In genomic region chr13:75384631-75385340, GRCm38 (mm10) we compare ENCODE assay signal across 30 mouse cellular contexts.
DNase-seq lines count a peak whose midpoint lies in the region; ATAC-seq and TF ChIP-seq lines count a peak whose summit lies in the region.
"Had no signal": no experiment of that assay in that cellular context is flagged by ENCODE, and none has a peak within 500 bp of the region (broad histone marks: within the 10 kb centered on the region; RNA-seq: fewer than 3 reads in every experiment).

No protein-coding gene starts in this region.

- no peak overlapping the region for H3K4me3 ChIP-seq in liver, adult 2 months (ENCODE audit: insufficient read depth, low read depth, low read length)
- H3K4me3 ChIP-seq in liver, postnatal 0 days (ENCODE audit: low read depth, low read length) = no peak overlapping the region
- H3K4me3 ChIP-seq: embryonic facial prominence, embryonic 10.5 days; embryonic facial prominence, embryonic 13.5 days; erythroblast, embryonic 14.5 days; forebrain, embryonic 12.5 days; forebrain, embryonic 15.5 days; heart, adult 2 months; heart, embryonic 10.5 days; heart, embryonic 13.5 days had no signal

- H3K27ac ChIP-seq in liver, adult 2 months (replicated peaks; ENCODE audit: insufficient read depth, low read depth, low read length) = peak overlapping the region; percentile 38
- peak overlapping the region; percentile 9; the same call in 1 of the 2 replicates for H3K27ac ChIP-seq in liver, postnatal 0 days (ENCODE audit: low read depth)
- H3K27ac ChIP-seq: embryonic facial prominence, embryonic 10.5 days; embryonic facial prominence, embryonic 13.5 days; forebrain, embryonic 12.5 days; forebrain, embryonic 15.5 days; heart, adult 2 months; heart, embryonic 10.5 days; heart, embryonic 13.5 days; hindbrain, embryonic 14.5 days; hindbrain, postnatal 0 days had no signal

- no peak for TF ChIP-seq EP300 in liver, postnatal 0 days (IDR thresholded peaks at IDR 0.05; ENCODE audit: low read depth)

- H3K79me2 ChIP-seq in liver, adult 2 months (ENCODE audit: control insufficient read depth, insufficient read depth, low read length) = no peaks in the 10 kb centered on the region

- no peak for TF ChIP-seq POLR2A in liver, adult 2 months (IDR thresholded peaks at IDR 0.05; ENCODE audit: extremely low read depth, insufficient read depth, low read length)

- WGBS in liver, adult 2 months = 16% methylated on average over 4 of the region's 4 CpGs
- WGBS in liver, postnatal 0 days (ENCODE audit: insufficient replicate concordance) = 49% methylated on average over 4 of the region's 4 CpGs

- no peak overlapping the region for H3K4me2 ChIP-seq in liver, postnatal 0 days (ENCODE audit: low read depth, low read length)
- H3K4me2 ChIP-seq: embryonic facial prominence, embryonic 13.5 days; forebrain, embryonic 12.5 days; forebrain, embryonic 15.5 days; heart, embryonic 13.5 days; hindbrain, embryonic 14.5 days had no signal

- peak; percentile 85 for ATAC-seq in liver, postnatal 0 days
- ATAC-seq: forebrain, embryonic 15.5 days; hindbrain, postnatal 0 days; Patski had no signal

- peak; percentile 93 for DNase-seq in liver, adult 2 months (ENCODE audit: extremely low read depth, low read depth, low spot score)
- DNase-seq in liver = no peak
- DNase-seq in lung, postnatal 36 days = peak; percentile 3
- DNase-seq in lung, postnatal 25 days (ENCODE audit: low spot score) = no peak
- no peak for DNase-seq in liver, postnatal 0 days
- DNase-seq in spleen, adult 18-20 months = no peak
- DNase-seq: adrenal gland, adult 2 months; adrenal gland, postnatal 14 days; cerebellum, adult 11-12 months; cerebellum, adult 8-10 months; cerebellum, postnatal 10 days; cerebellum, postnatal 36 days; embryo, embryonic 11 days; gastrocnemius, postnatal 10 days; gastrocnemius, postnatal 36 days; heart, adult 2 months; heart, postnatal 14 days; heart, postnatal 4 days had no signal

- TF ChIP-seq CTCF in liver, adult 2 months (IDR thresholded peaks at IDR 0.05; ENCODE audit: low read depth, low read length) = no peak
- TF ChIP-seq CTCF in liver, postnatal 0 days (IDR thresholded peaks at IDR 0.05; ENCODE audit: low read depth) = no peak

- no peak overlapping the region for H3K9ac ChIP-seq in liver, adult 2 months (ENCODE audit: low read depth, low read length)
- no peak overlapping the region for H3K9ac ChIP-seq in liver, postnatal 0 days (replicated peaks)
- H3K9ac ChIP-seq: embryonic facial prominence, embryonic 13.5 days; forebrain, embryonic 12.5 days; forebrain, embryonic 15.5 days; heart, embryonic 13.5 days; hindbrain, embryonic 14.5 days had no signal

- no peaks in the 10 kb centered on the region for H3K27me3 ChIP-seq in liver, adult 2 months (ENCODE audit: control insufficient read depth, insufficient read depth, low read length)
- no peaks in the 10 kb centered on the region for H3K27me3 ChIP-seq in liver, postnatal 0 days (ENCODE audit: insufficient read depth, low read length)
- H3K27me3 ChIP-seq: CH12.LX; embryonic facial prominence, embryonic 13.5 days; forebrain, embryonic 12.5 days; forebrain, embryonic 15.5 days; heart, embryonic 13.5 days; Patski had no signal

- peaks cover 5% of the 10 kb centered on the region for H3K4me1 ChIP-seq in liver, adult 2 months (ENCODE audit: control insufficient read depth, insufficient read depth, low read length)
- H3K4me1 ChIP-seq in liver, postnatal 0 days (ENCODE audit: insufficient read depth) = no peaks in the 10 kb centered on the region
- H3K4me1 ChIP-seq: embryonic facial prominence, embryonic 10.5 days; embryonic facial prominence, embryonic 13.5 days; forebrain, embryonic 12.5 days; forebrain, embryonic 15.5 days; heart, embryonic 10.5 days; heart, embryonic 13.5 days had no signal

- H3K36me3 ChIP-seq in liver, adult 2 months (ENCODE audit: control insufficient read depth, insufficient read depth, low read length) = no peaks in the 10 kb centered on the region
- H3K36me3 ChIP-seq in liver, postnatal 0 days (replicated peaks; ENCODE audit: insufficient read depth, low read length) = no peaks in the 10 kb centered on the region
- H3K36me3 ChIP-seq: embryonic facial prominence, embryonic 10.5 days; embryonic facial prominence, embryonic 13.5 days; forebrain, embryonic 12.5 days; forebrain, embryonic 15.5 days; G1E; heart, embryonic 10.5 days; heart, embryonic 13.5 days had no signal

- H3K9me3 ChIP-seq in liver, postnatal 0 days (ENCODE audit: low read length) = no peaks in the 10 kb centered on the region
- H3K9me3 ChIP-seq: embryonic facial prominence, embryonic 10.5 days; embryonic facial prominence, embryonic 13.5 days; forebrain, embryonic 12.5 days; forebrain, embryonic 15.5 days; G1E; heart, embryonic 10.5 days; heart, embryonic 13.5 days had no signal

Comparison
In these comparisons a context has a peak if more than half of its experiments do, and no peak if none do; other contexts are left out.
1. DNase-seq: peak in liver, adult 2 months (single experiment) and lung, postnatal 36 days (single experiment); none in liver (single experiment), lung, postnatal 25 days (single experiment), liver, postnatal 0 days (single experiment) and spleen, adult 18-20 months (0 of 2).